Mouse (Mus musculus) cerebellum, adult 11 months (tissue): ENCODE results near the gene Ddx11.
"Not testable (repeated sequence)": the region's sequence is repeated elsewhere in the genome, so short reads cannot be mapped to it uniquely, and the experiment has no call there.

Experiments
- DNase-seq: peaks from one replicate; pipeline ENCODE4 v3.0.0; 2022

Ddx11 gene

DNA sequence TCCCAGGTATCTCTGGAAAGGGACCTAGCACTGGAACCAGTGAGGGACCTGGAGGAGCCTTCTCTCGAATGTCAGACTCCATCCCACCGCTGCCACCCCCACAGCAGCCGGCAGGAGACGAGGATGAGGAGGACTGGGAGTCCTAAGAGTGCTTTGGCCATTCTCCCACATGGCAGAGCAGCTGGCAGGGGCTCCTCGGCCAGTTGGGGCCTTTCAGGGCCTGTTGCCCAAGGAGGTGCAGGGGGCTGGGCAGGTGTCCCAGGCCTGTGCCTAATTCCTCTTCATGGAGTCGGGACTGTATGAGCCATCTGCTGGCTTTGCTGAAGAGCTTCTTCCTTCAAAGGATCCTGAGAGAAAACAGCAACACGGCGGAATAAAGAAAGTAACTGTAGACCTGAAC is 4.3 kb upstream of the Ddx11 start:
- no peak for DNase-seq

DNA sequence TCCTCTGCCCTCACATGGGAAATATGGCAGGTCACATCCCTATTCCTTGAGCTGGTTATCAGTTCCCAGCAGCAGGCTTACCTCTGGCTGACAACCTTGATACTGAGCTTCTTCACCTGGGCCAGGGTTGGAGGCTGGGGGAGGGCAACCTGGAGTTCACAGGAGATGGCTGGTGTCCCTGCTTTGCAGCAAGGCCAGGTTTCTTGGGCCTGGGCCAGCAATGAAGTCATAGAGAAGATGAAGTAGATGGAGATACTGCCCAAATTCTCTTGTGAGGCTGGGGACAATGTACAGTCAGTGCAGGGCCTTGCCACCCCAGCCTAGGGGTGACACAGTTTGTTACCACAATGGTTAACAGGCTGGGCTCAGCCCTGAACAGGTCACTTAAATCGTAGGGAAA is 2.6 kb upstream of the Ddx11 start:
- DNase-seq = no peak

DNA sequence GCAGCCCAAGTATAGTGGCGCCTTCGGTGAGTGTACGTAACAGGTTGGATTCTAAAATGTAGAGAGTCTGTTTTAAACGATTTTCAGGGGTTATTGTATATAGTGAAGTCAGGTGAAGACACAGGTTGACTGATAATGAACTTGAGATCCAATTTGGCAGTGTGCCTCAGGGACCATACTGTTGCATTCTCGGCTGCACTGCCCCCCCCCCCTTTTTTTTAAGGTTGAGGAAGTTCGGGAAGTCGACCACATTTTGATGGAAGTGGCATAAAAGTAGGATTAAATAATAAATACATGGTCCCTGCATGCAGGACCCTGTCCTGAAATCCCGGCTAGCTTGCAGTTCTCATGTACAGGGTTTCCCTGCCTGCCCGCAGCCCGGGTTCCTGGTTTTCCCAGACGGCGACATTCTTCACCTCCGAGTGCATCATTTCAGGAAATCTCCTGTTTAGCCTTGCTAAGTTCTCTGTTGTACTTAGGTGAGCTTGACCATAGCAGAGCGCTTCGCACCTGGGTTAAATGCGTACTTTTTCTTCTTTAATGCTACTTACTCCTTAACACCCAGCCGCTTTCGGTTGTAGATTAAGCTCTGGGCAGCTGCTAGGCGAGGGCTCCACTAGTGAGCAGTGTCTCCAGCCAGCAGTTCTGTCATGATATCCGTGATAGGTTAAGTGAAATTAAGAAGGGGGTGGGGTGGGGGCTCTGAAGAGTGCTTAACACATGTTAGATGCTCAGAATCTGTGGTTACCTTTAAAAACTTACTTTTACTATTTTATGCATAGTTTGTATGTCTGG is 693 bp downstream of the Ddx11 start:
- DNase-seq = no peak

DNA sequence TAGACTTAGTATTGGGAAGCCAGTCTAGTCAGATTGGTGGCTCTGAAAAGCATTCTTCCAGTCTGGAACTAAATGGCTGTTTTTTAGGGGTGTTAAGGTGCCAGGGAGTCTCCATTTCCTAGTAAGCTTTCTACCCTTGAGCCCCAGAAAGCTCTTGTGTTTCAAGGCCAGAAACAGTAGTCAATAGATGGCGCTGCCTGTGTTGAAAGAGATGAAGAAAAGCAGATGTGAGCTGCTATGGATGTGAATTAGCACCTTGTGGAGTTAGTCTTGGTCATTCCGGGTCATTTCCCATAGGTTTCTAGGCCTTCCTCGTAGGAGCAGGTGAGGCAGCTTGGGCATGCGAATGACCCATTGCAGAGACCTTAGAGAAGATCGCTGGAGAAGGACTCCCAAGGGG is 1.9 kb downstream of the Ddx11 start:
- DNase-seq = no peak

DNA sequence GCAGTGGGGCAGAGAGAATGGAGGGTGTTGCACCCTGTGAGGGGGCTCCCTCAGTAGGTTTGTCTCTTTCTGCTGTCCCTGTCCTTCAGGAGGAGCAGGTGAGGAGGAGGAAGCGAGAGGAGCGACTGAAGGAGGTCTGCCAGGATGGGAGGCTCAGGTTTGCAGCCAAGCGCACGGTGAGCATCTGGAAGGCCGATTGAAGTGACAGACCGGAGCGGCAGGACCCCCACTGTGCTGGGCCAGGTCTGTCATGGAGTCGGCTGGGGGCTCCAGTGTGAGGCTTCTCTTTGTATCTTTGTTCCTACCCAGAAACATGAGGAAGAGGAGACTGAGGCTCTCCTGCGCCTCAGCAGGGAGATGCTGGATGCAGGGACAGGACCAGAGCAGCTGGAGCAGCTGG is 7.1 kb downstream of the Ddx11 start:
- DNase-seq = no peak

DNA sequence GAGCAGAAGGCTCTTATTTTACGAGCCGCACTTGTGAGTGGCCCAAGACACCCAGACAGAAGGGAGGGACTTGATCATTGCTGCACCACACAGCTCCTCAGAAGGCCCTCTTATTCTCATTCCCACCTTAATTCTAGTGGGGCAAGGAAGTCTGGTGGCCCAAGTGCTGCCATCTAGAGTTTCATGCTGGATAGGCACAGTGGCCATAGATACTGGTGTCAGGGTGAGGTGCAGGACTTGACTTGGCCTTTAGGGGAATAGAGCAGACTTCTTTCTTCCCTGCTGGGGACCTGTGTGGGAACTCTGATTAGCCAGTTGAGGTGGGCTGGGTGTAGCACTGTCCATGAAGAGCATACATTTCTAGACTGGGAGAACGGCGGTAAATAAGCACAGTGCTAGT is 7.9 kb downstream of the Ddx11 start:
- DNase-seq = no peak

DNA sequence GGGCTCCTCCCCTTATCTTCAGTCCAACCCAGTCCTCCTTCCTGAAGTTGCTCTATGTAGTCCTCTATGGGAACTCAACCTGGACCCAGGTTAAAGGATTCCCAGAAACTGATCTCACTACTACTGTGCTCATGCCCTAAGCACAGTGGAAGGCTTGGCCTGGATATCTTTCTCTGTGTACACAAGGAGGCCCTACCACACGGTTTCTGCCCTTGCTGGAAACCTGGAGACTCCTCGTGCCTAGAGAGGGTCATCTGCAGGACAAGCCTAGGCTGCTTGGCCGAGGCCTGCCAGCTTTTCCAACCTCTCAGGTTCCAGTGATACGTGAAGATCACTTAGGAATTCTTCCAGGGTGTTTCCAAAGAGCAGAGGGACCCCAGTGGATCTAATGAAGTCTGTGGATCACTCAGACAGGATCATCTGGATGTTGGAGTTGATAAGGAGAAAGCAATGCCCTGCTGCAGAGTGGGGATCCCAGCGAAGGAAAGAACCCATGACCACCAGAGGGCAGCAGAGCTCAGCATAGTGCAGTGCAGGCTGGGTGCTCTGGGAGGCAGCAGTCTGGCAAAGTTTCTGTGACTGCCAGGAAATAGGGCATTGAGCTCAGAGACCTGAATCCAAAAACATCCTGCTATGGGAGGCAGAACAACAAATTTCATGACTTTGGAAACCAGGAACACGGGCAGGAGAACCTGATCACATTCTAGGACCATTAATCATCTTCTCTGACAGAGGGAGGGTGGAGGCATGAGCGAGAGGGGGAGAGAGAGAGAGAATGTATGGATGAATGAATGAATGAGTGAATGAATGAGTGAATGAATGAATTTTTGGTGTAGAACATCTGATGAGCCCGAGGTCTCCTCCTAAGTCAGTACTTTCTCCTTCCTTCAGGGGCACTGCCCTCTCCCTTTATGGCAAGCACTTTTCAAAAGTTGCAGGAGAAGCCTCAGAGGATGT is 29.7 kb downstream of the Ddx11 start:
- DNase-seq = not testable (repeated sequence)

DNA sequence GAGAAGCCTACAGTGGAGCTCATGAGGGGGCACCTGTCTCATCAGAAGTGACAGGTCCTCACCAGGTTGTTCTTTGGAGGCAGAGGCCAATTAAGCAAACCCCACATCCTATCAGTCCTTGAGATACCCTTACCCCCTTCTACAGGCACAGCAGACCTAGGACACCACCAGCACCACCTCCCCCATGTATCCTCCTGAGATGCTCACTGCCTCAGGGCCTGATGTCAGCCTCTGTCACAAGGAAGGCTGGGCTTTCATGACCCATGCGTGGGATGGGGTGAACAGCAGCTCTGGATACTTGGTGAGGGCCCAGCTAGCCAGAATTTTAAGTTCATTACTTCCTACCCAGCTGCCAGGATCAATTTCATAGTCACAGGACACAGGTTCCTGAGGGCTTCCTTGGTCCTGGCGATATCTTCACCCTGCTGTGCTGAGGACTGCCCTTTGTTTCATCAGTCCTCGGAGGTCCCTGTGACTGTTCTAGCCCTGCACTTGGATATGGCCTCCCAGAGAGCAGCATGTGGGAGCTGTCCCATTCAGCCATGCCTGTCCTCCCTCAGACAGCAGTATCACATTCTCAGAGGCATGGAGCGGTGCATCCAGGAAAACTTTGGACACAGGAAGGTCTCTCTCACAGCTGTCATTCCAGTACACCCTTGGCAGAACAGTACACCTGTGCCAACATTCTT is 30.6 kb downstream of the Ddx11 start:
- not testable (repeated sequence) for DNase-seq

DNA sequence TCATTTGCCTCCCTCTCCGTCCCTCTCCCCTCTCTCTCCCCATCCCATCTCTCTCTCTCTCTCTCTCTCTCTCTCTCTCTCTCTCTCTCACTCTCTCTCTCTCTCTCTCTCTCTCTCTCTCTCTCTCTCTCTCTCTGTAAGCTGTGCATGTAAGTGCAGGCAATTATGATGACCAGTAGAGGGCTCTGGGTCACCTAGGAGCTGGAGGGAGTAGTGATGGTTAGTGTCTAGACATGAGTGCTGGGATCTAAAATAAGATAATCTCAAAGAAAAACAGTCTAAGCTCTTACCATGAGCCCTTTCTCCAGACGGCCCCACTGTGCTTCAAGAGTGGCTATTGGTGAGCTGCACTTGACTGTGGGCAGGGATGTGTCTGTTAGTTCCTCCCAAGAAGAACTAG is 31.6 kb downstream of the Ddx11 start:
- no peak for DNase-seq

DNA sequence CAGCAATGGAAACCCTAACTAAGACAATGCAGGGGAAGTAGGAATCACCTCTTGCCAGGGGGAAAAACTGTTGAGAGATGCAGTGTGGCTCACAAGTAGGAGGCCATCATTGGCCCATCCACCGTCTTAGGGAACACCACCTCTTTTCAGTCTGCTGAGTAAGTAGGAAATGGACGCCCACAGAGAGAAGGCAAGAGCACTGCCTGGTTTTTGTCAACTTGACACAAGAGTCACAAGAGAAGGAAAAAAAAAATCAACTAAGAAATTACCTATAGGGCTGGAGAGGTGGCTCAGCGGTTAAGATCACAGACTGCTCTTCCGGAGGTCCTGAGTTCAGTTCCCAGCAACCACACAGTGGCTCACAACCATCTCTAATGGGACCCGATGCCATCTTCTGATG is 35.0 kb downstream of the Ddx11 start:
- no peak for DNase-seq

DNA sequence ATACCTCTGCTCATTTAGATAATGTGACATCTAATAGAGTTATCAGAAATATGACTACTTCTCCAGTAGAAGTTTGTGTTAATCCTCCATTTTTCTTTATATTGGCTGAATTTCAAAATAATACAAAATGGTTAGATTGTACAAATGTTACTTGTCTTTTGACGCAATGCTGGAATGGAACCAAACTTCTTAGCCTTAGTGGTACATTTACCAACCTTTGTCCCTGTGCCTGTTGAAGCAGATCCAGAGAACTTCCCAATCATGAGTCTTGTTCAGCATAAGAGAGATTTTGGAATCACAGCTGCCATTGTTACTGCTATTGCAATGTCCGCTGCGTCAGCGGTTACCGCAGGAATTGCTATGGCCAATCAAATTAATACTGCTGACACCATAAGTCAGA is 43.8 kb downstream of the Ddx11 start:
- not testable (repeated sequence) for DNase-seq

DNA sequence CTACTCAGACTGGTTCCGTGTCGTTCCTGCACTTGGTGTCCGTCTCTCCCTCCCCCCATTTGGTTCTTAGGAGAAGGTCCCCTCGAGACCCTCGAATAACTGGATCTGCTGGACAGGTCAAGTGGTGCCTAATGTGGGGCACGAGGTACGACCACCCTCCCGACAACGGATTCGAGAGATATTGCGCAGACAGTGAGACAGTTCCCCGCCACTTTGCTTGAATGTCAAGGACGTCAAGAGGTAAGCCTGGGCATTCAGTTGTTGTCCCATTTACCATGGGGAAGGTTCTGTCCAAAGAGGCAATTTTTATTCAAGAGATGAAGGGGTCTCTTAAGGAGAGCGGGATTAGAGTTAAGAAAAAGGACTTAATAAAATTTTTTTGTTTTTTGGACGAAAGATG is 47.7 kb downstream of the Ddx11 start:
- DNase-seq = not testable (repeated sequence)

DNA sequence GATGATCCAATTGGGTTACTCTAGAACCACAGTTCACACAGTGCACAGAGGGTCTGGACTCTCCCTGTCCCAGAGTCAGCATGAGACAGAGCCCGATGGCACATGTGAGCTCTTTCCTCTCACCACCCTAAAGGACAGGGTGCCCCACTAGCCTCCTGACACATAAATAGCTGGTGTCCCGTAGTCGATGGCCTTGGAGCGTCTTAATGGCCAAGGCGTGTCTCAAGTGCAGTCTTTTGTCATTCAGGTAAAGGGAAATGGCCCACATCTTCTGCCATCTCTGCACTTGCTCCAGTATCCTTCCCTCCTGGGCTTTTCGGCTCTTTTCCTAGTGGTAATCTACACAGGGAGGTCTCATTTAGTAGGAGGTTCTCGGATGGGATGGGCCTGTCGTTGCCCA is 67.3 kb downstream of the Ddx11 start:
- no peak for DNase-seq

DNA sequence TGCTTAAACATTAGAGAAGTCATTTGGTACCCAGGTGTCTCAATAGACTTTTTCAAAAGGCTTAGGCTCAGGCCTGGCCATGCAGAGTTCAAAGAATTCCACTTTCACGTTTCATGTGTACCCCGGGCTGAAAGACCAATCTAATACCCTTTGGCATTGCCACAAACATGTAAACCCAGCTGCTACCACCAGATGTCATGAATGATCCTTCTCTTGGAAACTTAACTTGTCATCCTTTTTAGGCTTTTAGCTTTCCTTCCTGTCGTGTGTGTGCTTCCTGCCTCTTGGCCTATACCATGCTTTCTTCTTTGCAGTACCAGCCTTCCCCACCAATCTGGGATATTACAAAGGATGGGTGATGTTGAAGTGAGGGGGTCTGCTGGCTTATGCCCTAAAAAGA is 73.7 kb downstream of the Ddx11 start:
- no peak for DNase-seq
